Mouse (Mus musculus) midbrain, embryonic 13.5 days (tissue): ENCODE data around the gene Tshz2. TPM values are rescaled to one million over a fixed set of nuclear protein-coding genes. Genes with fewer than 3 reads are reported as not detected.

Experiments
- ATAC-seq: fragments of 200-750 bp; cut with Nextera tagmentation; 2 replicates; pipeline ENCODE4 v1.8.0; 2017; ENCODE audit warnings: mild to moderate bottlenecking, moderate TSS enrichment, moderate library complexity
- H3K27ac ChIP-seq: fragments of 300-500 bp; sonication (generic); 2 replicates; pipeline ENCODE4 v1.5.1; 2015; ENCODE audit warnings: inconsistent platforms, mild to moderate bottlenecking, moderate library complexity
- H3K27me3 ChIP-seq: fragments of 300-500 bp; sonication (generic); 2 replicates; pipeline ENCODE4 v1.6.1; 2015; ENCODE audit warnings: mild to moderate bottlenecking, inconsistent platforms
- H3K36me3 ChIP-seq: fragments of 300-500 bp; sonication (generic); 2 replicates; pipeline ENCODE4 v1.6.1; 2015; ENCODE audit warnings: mild to moderate bottlenecking, inconsistent platforms
- H3K4me1 ChIP-seq: fragments of 300-500 bp; sonication (generic); replicated peaks from 2 replicates; pipeline ENCODE4 v1.6.1; 2015; ENCODE audit warnings: inconsistent platforms
- H3K4me2 ChIP-seq: fragments of 300-500 bp; sonication (generic); replicated peaks from 2 replicates; pipeline ENCODE4 v1.6.1; 2015; ENCODE audit warnings: moderate library complexity, mild to moderate bottlenecking, inconsistent platforms
- H3K4me3 ChIP-seq: fragments of 300-500 bp; sonication (generic); replicated peaks from 2 replicates; pipeline ENCODE4 v1.5.1; 2015; ENCODE audit warnings: mild to moderate bottlenecking, inconsistent platforms
- H3K9ac ChIP-seq: fragments of 300-500 bp; sonication (generic); replicated peaks from 2 replicates; pipeline ENCODE4 v1.6.1; 2015; ENCODE audit warnings: mild to moderate bottlenecking, inconsistent platforms
- H3K9me3 ChIP-seq: fragments of 300-500 bp; sonication (generic); 2 replicates; pipeline ENCODE4 v1.6.1; 2016; ENCODE audit warnings: mild to moderate bottlenecking, inconsistent platforms
- WGBS: fragments of 180-500 bp; shearing (Covaris S2); methylation state at CpG from one replicate; pipeline ENCODE4 v1.1.7; 2015; 5-methylcytosine and 5-hydroxymethylcytosine counted together
- polyA plus RNA-seq: library from polyadenylated mRNA; unstranded; fragments of >200 nt; fragmentation: Nextera tagmentation; extraction: Ambion mirVana; gene quantifications from 2 replicates; pipeline ENCODE4 v1.2.1, GENCODE M21; 2015

Gene Tshz2
- polyA plus RNA-seq, 1 experiment from 2014 or later = 13.1 TPM

DNA sequence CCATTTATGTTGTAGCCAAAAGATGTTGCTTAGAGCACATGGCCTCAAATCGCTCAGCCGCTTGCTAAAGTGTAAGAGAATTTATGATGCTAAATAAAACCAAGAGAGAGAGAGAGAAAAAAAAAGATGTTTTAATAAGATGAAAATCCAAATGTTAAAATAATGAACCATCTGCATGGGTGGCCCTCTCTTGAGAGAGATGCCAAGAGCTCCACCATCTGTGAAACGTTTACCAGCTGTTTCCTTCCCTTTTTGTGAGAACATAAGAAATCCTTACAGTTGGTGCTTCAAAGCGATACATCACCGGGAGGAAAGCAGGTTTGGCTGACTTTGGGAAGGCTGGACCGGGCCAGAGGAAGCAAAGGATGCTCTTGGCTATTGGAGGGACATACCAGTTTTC lies 32.6 kb upstream of the Tshz2 start:
- no peak overlapping the region for H3K27ac ChIP-seq
- no peaks in the 10 kb centered on the region for H3K36me3 ChIP-seq
- H3K4me3 ChIP-seq = no peak overlapping the region
- H3K4me2 ChIP-seq = no peak overlapping the region
- WGBS = 78% methylated on average over 6 of the region's 6 CpGs
- H3K9ac ChIP-seq = no peak overlapping the region
- 0 out of 2 replicates have a peak, but pooled peaks cover 2% of the 10 kb centered on the region for H3K27me3 ChIP-seq
- no peak for ATAC-seq
- no peaks in the 10 kb centered on the region for H3K9me3 ChIP-seq
- peaks cover 5% of the 10 kb centered on the region; the same call in 1 of the 2 replicates for H3K4me1 ChIP-seq

- Histone ChIP-seq H3K36me3 (no peaks in the 10 kb centered on the region), H3K9ac (no peak overlapping the region), H3K4me2 (no peak overlapping the region), H3K4me3 (no peak overlapping the region), H3K27ac (no peak overlapping the region), H3K27me3 (0 out of 2 replicates have a peak, but pooled peaks cover 2% of the 10 kb centered on the region), H3K9me3 (no peaks in the 10 kb centered on the region), H3K4me1 (peaks cover 7% of the 10 kb centered on the region)
- ATAC-seq = no peak
- WGBS = 85% methylated on average over 13 of the region's 13 CpGs
Measured at GRCm38 (mm10) chr2:169606901-169607678, 25.7 kb upstream of the Tshz2 start.

DNA sequence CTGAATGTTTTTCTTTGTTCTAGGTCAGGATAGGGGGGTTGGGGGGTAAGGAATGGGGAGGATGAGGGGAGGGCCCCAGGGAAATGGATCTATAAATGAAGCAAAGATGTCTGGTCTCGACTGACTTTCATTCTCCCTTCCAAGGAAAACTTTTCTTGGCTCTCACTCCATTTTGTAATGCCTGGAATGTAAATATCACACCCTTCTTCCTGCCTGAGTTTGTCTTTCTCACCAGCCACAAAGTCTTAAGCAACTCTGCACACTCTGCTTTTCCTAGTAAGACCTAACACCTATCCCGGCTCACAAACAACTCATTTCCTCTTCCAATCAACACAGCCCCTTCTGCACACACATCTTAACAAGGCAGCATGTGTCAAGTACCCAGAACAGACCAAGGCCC lies 25.0 kb upstream of the Tshz2 start:
- H3K27me3 ChIP-seq = 0 out of 2 replicates have a peak, but pooled peaks cover 2% of the 10 kb centered on the region
- H3K4me2 ChIP-seq = no peak overlapping the region
- H3K27ac ChIP-seq = no peak overlapping the region
- no peak overlapping the region for H3K4me3 ChIP-seq
- no peaks in the 10 kb centered on the region for H3K9me3 ChIP-seq
- ATAC-seq = no peak
- 74% methylated on average over 2 of the region's 2 CpGs for WGBS
- peaks cover 8% of the 10 kb centered on the region for H3K4me1 ChIP-seq
- no peak overlapping the region for H3K9ac ChIP-seq
- H3K36me3 ChIP-seq = no peaks in the 10 kb centered on the region

DNA sequence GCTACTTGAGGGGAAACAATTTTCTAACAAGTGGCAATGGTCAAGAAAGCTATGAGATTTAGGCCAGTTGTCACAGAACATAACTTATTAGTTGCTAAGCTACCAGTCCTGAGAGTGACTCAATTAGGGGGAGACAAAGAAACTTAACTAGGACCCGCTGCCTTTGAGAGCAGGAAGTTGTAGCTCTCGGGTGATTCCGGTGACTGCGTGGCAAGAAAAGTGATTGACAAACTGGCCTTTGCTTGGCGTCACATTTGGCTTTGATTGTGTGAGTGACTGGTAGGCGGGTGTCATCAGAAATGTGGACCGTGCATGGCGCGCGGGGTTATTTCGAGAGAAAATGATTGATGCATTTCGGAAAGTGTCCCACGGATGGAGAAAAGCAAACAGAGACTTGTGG lies 22.9 kb upstream of the Tshz2 start:
- Histone ChIP-seq H3K9me3 (no peaks in the 10 kb centered on the region), H3K27ac (no peak overlapping the region), H3K4me1 (peaks cover 8% of the 10 kb centered on the region), H3K36me3 (no peaks in the 10 kb centered on the region), H3K4me3 (no peak overlapping the region), H3K4me2 (no peak overlapping the region), H3K27me3 (no peaks in the 10 kb centered on the region), H3K9ac (no peak overlapping the region)
- 68% methylated on average over 13 of the region's 13 CpGs for WGBS
- ATAC-seq = no peak

DNA sequence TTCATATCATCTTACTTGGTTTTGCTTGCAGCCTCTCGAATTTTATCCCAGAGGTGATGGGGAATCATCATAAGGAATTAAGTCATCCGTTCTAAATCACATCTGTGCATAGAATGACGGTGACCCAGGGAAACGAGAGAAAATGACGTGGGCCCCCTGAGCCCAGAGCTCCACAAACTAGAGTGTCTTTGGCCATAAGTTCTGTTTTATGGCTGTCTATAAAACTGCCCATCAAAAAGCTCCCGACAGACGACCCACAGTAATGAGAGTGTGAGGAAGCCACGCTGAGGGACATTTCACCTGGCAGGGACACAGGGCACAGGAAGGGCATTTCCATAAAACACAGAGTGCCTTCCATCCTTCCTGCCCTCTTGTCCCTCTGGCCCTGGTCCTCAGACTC lies 21.9 kb upstream of the Tshz2 start:
- no peak overlapping the region for H3K4me3 ChIP-seq
- 80% methylated on average over 8 of the region's 8 CpGs for WGBS

DNA sequence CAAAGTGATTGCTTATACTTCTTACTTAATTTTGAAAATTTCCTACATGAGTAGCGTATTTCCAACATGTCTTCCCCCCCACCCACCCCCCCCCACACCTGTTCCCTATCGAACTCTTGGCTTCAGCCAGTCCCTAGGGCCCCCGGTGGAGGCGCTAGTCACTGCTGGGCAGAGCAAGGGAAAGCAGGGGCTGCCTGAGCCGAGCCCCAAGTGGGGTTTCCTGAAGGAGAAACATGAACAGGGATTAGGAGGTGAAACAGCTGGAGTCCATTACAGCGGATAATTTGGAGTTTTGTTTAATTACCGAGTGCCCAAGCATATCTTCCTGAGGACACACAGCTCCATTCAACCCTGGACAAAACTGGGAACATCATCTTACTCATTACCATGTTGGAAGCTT lies 21.3 kb upstream of the Tshz2 start:
- Histone ChIP-seq H3K4me1 (peaks cover 8% of the 10 kb centered on the region), H3K36me3 (no peaks in the 10 kb centered on the region), H3K27me3 (no peaks in the 10 kb centered on the region), H3K4me3 (no peak overlapping the region), H3K27ac (no peak overlapping the region), H3K9ac (no peak overlapping the region), H3K9me3 (no peaks in the 10 kb centered on the region), H3K4me2 (no peak overlapping the region)
- 23% methylated on average over 7 of the region's 7 CpGs for WGBS
- no peak for ATAC-seq

More for the DNA sequence above, 21.9 kb upstream of the Tshz2 start:
- Histone ChIP-seq H3K4me1 (peaks cover 8% of the 10 kb centered on the region), H3K9ac (no peak overlapping the region), H3K27me3 (no peaks in the 10 kb centered on the region), H3K27ac (no peak overlapping the region), H3K9me3 (no peaks in the 10 kb centered on the region), H3K4me2 (no peak overlapping the region), H3K36me3 (no peaks in the 10 kb centered on the region)
- no peak for ATAC-seq

- no peak overlapping the region for H3K4me3 ChIP-seq
- no peak overlapping the region for H3K9ac ChIP-seq
- no peaks in the 10 kb centered on the region for H3K36me3 ChIP-seq
- H3K9me3 ChIP-seq = no peaks in the 10 kb centered on the region
- ATAC-seq = no peak
- no peak overlapping the region for H3K4me2 ChIP-seq
- no peak overlapping the region for H3K27ac ChIP-seq
- H3K4me1 ChIP-seq = peaks cover 8% of the 10 kb centered on the region
- H3K27me3 ChIP-seq = no peaks in the 10 kb centered on the region
- 55% methylated on average over 4 of the region's 4 CpGs for WGBS
Measured at GRCm38 (mm10) chr2:169614683-169615082, 18.1 kb upstream of the Tshz2 start.

GRCm38 (mm10) chr2:169615998-169616397 lies 16.8 kb upstream of the Tshz2 start:
- H3K27me3 ChIP-seq = no peaks in the 10 kb centered on the region
- H3K36me3 ChIP-seq = no peaks in the 10 kb centered on the region
- H3K9ac ChIP-seq = no peak overlapping the region
- no peak for ATAC-seq
- no peak overlapping the region for H3K27ac ChIP-seq
- 77% methylated on average over 6 of the region's 6 CpGs for WGBS
- no peaks in the 10 kb centered on the region for H3K9me3 ChIP-seq
- no peak overlapping the region for H3K4me2 ChIP-seq
- peaks cover 8% of the 10 kb centered on the region for H3K4me1 ChIP-seq
- H3K4me3 ChIP-seq = no peak overlapping the region

DNA sequence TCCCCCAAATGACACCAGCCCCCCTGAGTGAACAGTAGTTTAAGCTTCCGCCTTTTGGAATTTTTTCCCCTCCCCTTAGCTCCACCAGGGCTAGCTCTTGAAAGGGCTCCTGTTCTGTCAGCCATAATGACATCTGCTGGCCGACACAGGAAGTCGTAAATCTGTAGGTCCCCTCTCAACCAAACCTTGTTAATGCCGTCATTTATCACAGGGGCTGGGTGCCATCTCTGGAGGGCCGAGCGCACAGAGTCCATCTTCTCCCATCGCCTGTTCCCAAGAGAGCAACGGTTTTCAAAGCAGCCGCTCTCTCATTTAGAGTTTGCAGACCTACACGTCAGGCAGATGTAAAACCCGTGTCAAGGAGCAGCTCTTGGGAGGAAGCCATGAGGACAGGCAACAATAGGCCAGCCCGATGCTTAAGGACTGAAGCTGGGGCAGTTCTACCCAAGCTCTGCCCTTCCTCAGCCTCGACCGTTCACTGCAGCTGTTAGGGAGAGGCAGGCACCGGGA lies 11.6 kb upstream of the Tshz2 start:
- Histone ChIP-seq H3K4me3 (no peak overlapping the region), H3K9me3 (no peaks in the 10 kb centered on the region), H3K27ac (no peak overlapping the region), H3K27me3 (no peaks in the 10 kb centered on the region), H3K36me3 (no peaks in the 10 kb centered on the region), H3K4me1 (no peaks in the 10 kb centered on the region), H3K9ac (no peak overlapping the region), H3K4me2 (0 out of 2 replicates have a peak overlapping the region, but pooled peaks have one; percentile 0)
- WGBS = 52% methylated on average over 15 of the region's 15 CpGs
- ATAC-seq = peak; percentile 43; the same call in 1 of the 2 replicates

DNA sequence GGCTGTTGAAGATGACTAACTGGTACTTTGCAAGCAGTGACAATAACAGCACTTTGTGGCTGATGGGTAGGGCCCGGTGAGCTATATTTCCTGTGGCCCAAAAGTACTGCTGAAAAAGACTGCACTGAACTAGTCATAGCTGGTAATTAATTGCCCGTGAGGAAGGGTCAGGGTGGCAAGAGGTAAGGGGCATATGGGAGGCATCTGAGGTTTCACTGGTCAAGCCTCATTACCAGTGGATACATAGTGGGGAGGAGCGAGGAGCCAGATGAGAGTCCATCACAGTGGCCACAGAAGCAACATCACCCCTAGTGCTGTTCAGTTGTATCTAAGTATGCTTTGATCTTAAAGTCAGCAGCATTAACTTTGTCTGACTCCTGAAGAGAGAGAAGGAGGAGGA lies 2.7 kb upstream of the Tshz2 start:
- 82% methylated on average over 3 of the region's 3 CpGs for WGBS
- Histone ChIP-seq H3K4me2 (no peak overlapping the region), H3K9me3 (no peaks in the 10 kb centered on the region), H3K36me3 (no peaks in the 10 kb centered on the region), H3K4me3 (no peak overlapping the region), H3K9ac (no peak overlapping the region), H3K27me3 (no peaks in the 10 kb centered on the region), H3K27ac (no peak overlapping the region), H3K4me1 (peaks cover 19% of the 10 kb centered on the region)
- no peak for ATAC-seq

GRCm38 (mm10) chr2:169633491-169634289 lies 877 bp downstream of the Tshz2 start:
- Histone ChIP-seq H3K4me3 (peak overlapping the region; percentile 74), H3K27me3 (no peaks in the 10 kb centered on the region), H3K27ac (peak overlapping the region; percentile 64), H3K4me1 (peaks cover 29% of the 10 kb centered on the region), H3K36me3 (no peaks in the 10 kb centered on the region), H3K9ac (peak overlapping the region; percentile 85), H3K4me2 (peak overlapping the region; percentile 96), H3K9me3 (no peaks in the 10 kb centered on the region)
- under 1% methylated on average over 38 of the region's 38 CpGs for whole genome bisulfite sequencing
- peak; percentile 38 for ATAC-seq
